Mouse (Mus musculus) E14TG2a.4 (cell line): ENCODE results near the gene Bud31.
A peak's percentile ranks its signal among the peaks of the same experiment; 100 is the strongest.

Experiments
- H3K27me3 ChIP-seq: 2 replicates; pipeline ENCODE4 v1.6.1; 2014; ENCODE audit warnings: low read length, control low read depth; ENCODE audit not compliant: insufficient read depth
- H3K36me3 ChIP-seq: 2 replicates; pipeline ENCODE4 v1.6.1; 2014; ENCODE audit warnings: low read length, control low read depth; ENCODE audit not compliant: insufficient read depth
- H3K4me1 ChIP-seq: replicated peaks from 2 replicates; pipeline ENCODE4 v1.6.1; 2014; ENCODE audit warnings: low read depth, low read length, control low read depth
- H3K4me3 ChIP-seq: replicated peaks from 2 replicates; pipeline ENCODE4 v1.5.1; 2014; ENCODE audit warnings: mild to moderate bottlenecking, low read length
- H3K9me3 ChIP-seq: 2 replicates; pipeline ENCODE4 v1.6.1; 2014; ENCODE audit warnings: low read length, control low read depth
- CTCF ChIP-seq: conservative IDR thresholded peaks from 2 replicates; pipeline ENCODE4 v1.5.1; 2014; ENCODE audit warnings: low read length
- NANOG ChIP-seq: IDR thresholded peaks from 2 replicates; pipeline ENCODE4 v1.6.1; 2014; ENCODE audit warnings: borderline replicate concordance, low read length, mixed read lengths
- POU5F1 ChIP-seq: IDR thresholded peaks from 2 replicates; pipeline ENCODE4 v1.6.1; 2014; ENCODE audit warnings: low read length, borderline replicate concordance

Gene Bud31

DNA sequence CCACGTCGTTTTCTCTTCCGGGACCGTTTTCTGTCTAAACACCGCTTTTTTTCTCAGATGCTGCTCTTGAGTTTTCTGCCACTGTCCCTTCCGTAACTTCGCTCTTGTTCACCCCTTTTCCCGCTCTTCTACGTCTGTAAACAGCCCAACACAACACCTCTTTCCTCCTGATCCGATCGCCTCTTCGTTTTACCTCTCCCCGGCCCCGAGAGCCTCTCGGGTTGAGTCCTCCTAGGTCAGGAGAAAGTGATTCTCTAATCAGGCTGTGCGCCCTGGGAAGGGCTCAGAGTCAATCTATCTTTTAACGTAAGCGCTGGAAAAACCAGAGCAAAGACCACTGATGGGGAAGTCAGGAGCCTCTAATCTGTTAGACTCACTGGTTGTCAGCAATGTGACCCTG, 449 bp downstream of the Bud31 start:
- no peaks in the 10 kb centered on the region for H3K9me3 ChIP-seq
- no peaks in the 10 kb centered on the region for H3K27me3 ChIP-seq
- H3K4me1 ChIP-seq = peaks cover 38% of the 10 kb centered on the region
- peaks cover 72% of the 10 kb centered on the region for H3K36me3 ChIP-seq
- H3K4me3 ChIP-seq = peak overlapping the region; percentile 100
- TF ChIP-seq NANOG = no peak
- TF ChIP-seq POU5F1 = no peak
- TF ChIP-seq CTCF = no peak

DNA sequence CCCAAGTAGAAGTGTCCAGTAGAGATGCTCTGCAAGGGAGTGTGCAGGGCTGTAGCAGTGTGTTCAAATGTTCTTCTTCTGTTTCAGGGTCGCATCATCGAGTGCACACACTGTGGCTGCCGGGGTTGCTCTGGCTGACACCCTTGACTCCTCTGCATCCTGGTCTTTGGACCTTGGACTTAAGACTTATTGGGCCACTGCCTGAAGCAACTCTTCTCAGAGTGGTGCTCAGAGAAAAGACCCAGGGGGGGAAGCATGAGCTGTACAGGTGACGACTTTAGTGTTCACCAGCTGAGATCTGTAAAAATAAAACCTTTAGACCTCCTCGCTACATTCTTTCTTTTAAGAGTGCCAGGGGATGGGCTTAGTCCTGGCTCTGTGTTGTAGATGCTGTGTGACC, 7.6 kb downstream of the Bud31 start:
- Histone ChIP-seq H3K36me3 (peaks cover 100% of the 10 kb centered on the region), H3K4me1 (peaks cover 24% of the 10 kb centered on the region; the same call in 1 of the 2 replicates), H3K27me3 (no peaks in the 10 kb centered on the region), H3K9me3 (no peaks in the 10 kb centered on the region), H3K4me3 (no peak overlapping the region)
- TF ChIP-seq NANOG (no peak), CTCF (no peak), POU5F1 (no peak)

DNA sequence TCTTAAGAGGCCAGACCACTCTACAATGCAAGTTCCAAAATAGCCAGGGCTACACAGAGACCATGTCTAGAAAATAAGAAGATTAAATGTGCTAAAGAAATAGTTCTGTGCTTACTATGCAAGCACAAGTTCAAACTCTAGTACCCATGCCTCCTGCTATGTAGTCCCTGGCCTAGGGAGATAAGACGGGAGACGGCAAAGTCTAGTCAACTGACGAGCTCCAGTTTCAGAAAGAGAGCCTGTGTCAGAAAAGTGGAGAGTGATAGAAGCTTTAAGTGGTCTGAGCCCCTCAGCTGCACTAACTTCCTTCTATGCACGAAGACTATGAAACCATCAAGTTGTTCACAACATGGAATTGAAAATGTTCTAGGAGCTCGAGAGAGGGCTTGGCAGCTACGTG, 9.1 kb downstream of the Bud31 start:
- no peak for TF ChIP-seq NANOG

DNA sequence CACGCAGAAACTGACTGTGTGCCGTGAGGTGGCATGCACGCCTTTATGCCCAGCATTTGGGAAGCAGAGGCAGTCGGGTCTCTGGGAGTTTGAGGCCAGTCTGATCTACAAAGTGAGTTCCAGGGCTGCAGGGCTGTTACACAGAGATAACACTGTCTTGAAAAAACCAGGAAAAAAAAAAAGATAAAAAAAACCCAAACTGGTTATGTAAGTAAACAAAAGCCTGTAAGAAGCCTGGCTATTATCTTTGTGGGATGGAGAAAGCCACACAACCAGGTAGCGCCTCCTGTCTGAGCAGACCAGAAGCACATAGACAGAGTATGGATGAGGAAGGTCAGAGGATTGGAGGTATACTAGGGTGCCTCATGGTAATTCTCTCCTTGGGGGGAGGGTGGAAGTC, 12.5 kb downstream of the Bud31 start:
- TF ChIP-seq CTCF (no peak), POU5F1 (no peak)

More for the DNA sequence above, 9.1 kb downstream of the Bud31 start:
- H3K4me3 ChIP-seq = no peak overlapping the region
- no peaks in the 10 kb centered on the region for H3K27me3 ChIP-seq
- H3K4me1 ChIP-seq = peaks cover 27% of the 10 kb centered on the region; the same call in 1 of the 2 replicates
- H3K36me3 ChIP-seq = peaks cover 97% of the 10 kb centered on the region
- no peaks in the 10 kb centered on the region for H3K9me3 ChIP-seq

DNA sequence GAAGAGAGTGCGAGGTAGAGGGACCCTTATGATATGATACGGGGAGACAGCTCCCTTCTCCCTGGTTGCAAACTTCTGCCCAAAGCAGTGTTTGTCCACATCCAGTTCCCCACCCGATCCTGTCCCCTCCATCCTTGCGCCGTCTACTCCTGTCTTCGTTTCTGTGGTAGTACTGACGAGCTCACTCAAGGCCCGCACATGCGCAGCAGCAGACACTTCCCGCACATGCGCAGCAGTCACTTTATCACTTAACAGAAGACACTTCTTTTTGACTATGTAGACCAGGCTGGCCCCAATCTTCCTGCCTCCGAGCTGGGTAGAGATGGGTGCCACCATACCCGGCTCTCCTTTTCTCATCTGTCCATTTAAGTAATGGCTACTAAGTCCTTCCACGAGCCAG, 21.2 kb downstream of the Bud31 start:
- no peaks in the 10 kb centered on the region for H3K9me3 ChIP-seq
- 0 out of 2 replicates have a peak overlapping the region, but pooled peaks have one; percentile 3 for H3K4me3 ChIP-seq
- H3K4me1 ChIP-seq = peaks cover 56% of the 10 kb centered on the region
- H3K36me3 ChIP-seq = peaks cover 71% of the 10 kb centered on the region
- TF ChIP-seq POU5F1 = no peak
- no peak for TF ChIP-seq NANOG
- no peak for TF ChIP-seq CTCF
- H3K27me3 ChIP-seq = no peaks in the 10 kb centered on the region

More for the DNA sequence above, 12.5 kb downstream of the Bud31 start:
- no peak overlapping the region for H3K4me3 ChIP-seq
- H3K9me3 ChIP-seq = no peaks in the 10 kb centered on the region
- H3K4me1 ChIP-seq = peaks cover 25% of the 10 kb centered on the region; the same call in 1 of the 2 replicates
- no peaks in the 10 kb centered on the region for H3K27me3 ChIP-seq
- H3K36me3 ChIP-seq = peaks cover 88% of the 10 kb centered on the region

DNA sequence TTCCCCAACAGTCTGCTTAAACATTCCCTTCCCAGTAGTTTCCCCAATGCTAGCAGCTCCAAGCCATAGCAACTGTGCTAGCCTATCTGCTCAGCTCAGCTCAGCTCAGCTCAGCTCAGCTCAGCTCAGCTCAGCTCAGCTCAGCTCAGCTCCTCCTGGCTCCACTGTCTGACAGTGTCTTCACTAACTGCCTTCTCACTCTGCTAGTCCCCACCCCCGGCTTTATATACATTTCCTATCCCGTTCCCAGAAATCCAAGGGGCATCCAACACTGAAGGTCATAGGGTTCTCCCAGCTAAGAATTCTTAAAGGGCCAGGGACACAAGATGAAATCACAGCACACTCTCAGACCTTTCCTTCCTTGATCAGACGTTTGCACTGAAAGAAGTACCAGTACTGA, 24.5 kb downstream of the Bud31 start:
- Histone ChIP-seq H3K9me3 (no peaks in the 10 kb centered on the region), H3K36me3 (peaks cover 49% of the 10 kb centered on the region), H3K4me3 (peak overlapping the region; percentile 96), H3K4me1 (peaks cover 78% of the 10 kb centered on the region), H3K27me3 (no peaks in the 10 kb centered on the region)
- TF ChIP-seq POU5F1 (no peak), CTCF (no peak), NANOG (no peak)

DNA sequence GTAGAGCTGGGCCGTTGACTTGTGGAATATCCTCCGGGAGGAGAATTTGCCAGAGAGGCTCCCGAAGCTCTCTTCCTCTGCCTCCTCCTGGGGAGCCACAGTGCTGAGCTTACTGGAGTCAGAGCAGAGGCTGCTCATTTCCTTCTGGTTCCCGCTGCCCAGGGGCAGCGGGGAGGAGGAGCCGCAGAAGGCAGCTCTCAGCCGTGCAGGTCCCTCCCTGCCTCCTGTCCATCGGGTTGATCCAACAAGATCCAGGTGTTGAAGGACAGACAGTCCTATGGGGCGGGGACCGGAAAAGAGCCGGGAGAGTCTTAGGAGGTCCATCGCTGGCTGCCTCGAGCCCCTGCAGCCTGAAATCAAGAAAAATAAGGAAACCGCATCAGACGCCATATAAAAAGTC, 25.0 kb downstream of the Bud31 start:
- peak overlapping the region; percentile 96 for H3K4me3 ChIP-seq
- TF ChIP-seq NANOG (no peak), CTCF (no peak), POU5F1 (no peak)
- no peaks in the 10 kb centered on the region for H3K27me3 ChIP-seq
- peaks cover 49% of the 10 kb centered on the region for H3K36me3 ChIP-seq
- H3K4me1 ChIP-seq = peaks cover 81% of the 10 kb centered on the region
- H3K9me3 ChIP-seq = no peaks in the 10 kb centered on the region

DNA sequence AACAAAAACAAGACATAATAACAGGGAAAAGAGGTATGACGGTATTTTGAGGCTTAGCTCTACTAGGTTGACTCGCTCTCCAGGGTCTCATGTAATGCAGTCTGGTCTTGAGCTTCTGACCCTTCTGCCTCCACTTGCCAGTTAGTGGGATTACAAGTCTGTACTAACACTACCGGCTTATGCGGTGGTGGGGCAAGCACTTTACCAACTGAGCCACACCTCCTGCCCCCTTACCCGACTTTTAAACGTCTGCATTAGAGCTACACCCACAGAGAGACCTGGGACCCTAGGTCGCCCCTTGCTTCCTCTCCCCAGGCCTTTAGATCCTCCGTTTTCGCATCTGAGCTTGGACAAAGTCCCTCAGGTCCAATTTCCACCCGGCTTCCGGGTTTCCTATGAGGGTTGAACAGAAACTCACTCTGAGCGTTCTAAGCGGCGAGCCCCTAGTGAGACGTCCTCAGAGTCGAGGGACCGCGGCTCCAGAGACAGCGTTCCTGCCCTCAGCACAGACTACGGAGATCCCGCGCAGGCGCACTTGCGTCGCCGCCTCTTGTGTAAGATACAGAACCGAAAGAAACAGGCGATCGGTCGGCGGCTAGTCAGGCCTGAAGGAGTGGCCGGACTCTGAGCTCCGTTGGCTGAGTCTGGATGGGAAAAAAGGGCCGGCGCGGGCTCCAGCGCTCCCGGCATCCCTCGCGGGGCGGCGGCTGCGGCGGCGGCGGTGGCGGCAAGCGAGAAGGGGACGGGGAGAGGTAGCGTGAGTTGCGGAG, 26.6 kb downstream of the Bud31 start, which contains the start of the genes Ptcd1 and Cpsf4:
Ptcd1 (minus strand) TSS at position 573 of the 770 bp plus-strand sequence.
Cpsf4 (plus strand) TSS at position 678 of the 770 bp plus-strand sequence.
- peaks cover 50% of the 10 kb centered on the region for H3K36me3 ChIP-seq
- no peak for TF ChIP-seq POU5F1
- no peak for TF ChIP-seq NANOG
- no peak for TF ChIP-seq CTCF
- no peaks in the 10 kb centered on the region for H3K9me3 ChIP-seq
- H3K4me3 ChIP-seq = peak within 1 kb of the TSS; percentile 96
- no peaks in the 10 kb centered on the region for H3K27me3 ChIP-seq
- peaks cover 75% of the 10 kb centered on the region for H3K4me1 ChIP-seq

DNA sequence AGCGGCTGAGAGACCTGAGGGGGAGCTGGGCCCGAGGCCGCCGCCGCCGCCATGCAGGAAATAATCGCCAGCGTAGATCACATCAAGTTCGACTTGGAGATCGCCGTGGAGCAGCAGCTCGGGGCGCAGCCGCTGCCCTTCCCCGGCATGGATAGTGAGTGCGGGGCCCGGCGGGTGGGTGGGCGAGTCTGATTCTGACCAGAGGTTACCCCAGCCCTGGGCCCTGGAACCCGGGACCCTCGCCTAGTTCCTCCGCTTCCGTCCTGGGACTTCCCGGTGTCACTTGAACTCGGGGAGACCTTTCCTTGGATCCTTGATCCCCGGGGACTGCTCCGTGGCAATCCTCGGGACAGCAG, 27.1 kb downstream of the Bud31 start:
- Histone ChIP-seq H3K9me3 (no peaks in the 10 kb centered on the region), H3K36me3 (peaks cover 51% of the 10 kb centered on the region), H3K4me3 (peak overlapping the region; percentile 96), H3K4me1 (peaks cover 76% of the 10 kb centered on the region), H3K27me3 (no peaks in the 10 kb centered on the region)
- TF ChIP-seq POU5F1 (no peak), NANOG (no peak), CTCF (no peak)
